Mouse (Mus musculus) liver, adult 10 weeks (tissue): ENCODE measurements around the gene Cyp27b1. TPM values are rescaled to one million over a fixed set of nuclear protein-coding genes. Genes with fewer than 3 reads are reported as not detected.

ENCODE experiments used
- polyA plus RNA-seq: library from polyadenylated mRNA; stranded (reverse); fragments of 350-450 nt; fragmentation: Illumina TruSeq; extraction: RNeasy Lipid Tissue Mini Kit (QIAGEN cat#74804); gene quantifications from one replicate; pipeline ENCODE4 v1.2.3, GENCODE M21; 2014; ENCODE audit warnings: low read depth, low replicate concordance

Cyp27b1 gene
- polyA plus RNA-seq, result not detected

DNA sequence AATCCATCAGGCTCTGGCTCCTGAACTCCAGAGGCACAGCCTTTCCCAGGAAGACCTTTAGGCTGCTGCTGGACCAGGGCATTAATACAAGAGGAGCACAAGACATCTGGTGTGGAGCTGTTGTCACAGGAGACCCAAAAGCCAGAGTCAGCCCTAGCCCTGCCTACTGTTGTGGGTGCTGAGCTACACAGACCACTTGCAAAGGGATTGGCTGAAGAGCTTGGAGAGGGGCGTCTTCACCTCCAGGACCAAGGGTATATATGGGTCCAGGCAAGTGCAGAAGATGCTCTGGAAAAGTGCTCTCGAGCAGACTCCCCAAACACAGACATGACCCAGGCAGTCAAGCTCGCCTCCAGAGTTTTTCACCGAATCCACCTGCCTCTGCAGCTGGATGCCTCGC, at the start of gene Cyp27b1:
Gene Cyp27b1, plus strand, starts transcription at position 297 of the 400 bp plus-strand sequence.

GRCm38 (mm10) chr10:127000529-127000928, 47.5 kb upstream of the Cyp27b1 start, which contains the start of gene Avil:
Avil (plus strand) TSS chr10:127000709.

DNA sequence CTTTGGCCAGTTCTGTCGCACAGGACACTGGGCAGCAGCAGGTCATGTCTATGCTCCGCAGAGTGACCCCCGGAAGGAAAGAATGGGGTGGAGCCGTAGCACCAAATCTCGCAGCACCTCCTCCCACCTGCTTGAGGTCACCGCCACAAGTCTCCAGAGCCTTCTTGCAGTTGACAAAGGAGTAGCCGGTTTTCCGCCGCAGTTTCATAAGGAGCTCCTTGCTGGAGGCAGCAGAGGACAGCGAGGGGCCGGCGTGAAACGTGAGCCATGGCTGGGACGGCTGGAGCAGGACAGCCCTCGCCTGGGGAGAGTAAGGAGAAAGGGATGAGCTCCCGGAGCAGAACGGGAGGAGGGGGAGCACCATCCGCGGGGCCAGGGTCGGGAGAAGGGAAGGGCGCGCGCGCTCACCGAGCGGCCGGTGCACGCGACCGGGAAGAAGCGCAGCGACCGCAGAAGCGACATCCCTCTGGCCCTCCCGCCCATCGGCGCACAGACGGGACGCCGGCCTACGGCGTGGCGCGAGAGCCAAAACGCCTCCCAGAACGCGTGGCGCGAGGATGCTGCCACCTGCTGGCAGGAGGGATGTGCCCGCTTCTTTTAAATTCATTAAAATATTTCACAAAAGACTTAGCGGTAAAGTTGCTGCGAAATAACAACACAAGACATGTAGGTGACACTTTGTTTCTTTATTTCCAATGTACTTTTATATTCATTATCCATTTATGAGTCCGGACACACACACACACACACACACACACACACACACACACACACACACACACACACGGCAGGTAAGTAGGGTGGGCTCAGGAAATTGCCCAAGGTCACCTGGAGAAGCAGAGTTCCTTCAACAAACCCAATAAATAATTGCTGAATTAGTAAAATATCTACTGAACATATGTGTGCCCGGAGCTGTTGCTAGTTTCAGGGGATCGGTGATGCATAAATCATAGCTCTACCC, 17.4 kb upstream of the Cyp27b1 start, which contains the start of gene Tsfm:
Gene Tsfm, minus strand, starts transcription at position 505 of the 961 bp plus-strand sequence.

DNA sequence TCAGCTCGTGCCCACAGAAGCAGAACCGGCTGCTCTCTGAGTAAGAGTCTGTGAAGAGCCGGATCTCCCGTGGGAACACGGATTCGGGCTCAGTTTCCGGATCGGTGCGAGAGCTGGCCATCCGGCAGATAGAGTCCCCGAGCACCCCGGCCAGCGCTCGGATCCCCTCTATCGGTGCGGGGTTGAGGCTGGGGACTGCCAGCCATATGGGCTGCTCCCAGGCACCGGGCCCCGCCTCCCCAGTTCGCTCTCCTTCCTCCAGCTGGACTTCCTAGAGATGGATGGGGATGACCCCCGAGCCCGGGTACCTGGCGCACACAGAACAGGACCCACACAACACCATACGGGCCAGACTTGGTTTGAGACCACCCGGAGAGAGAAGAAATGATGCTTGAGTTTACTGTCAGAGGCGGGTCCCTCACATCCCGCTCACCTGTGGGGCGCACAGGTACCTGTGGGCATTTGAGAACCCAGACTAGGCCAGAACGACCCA, 6.7 kb upstream of the Cyp27b1 start, which contains the start of the genes Mettl1 and Eef1akmt3:
Gene Mettl1, plus strand, starts transcription at position 141 of the 493 bp plus-strand sequence.
Gene Eef1akmt3, minus strand, starts transcription at position 240 of the 493 bp plus-strand sequence.

GRCm38 (mm10) chr10:127059968-127060916, 12.2 kb downstream of the Cyp27b1 start, which contains the start of gene March9:
March9 (minus strand) TSS chr10:127060184.

GRCm38 (mm10) chr10:127063239-127063872, 15.3 kb downstream of the Cyp27b1 start, which contains the start of gene Cdk4:
Cdk4 (plus strand) TSS chr10:127063534.

GRCm38 (mm10) chr10:127070190-127071121, 22.4 kb downstream of the Cyp27b1 start, which contains the start of gene Tspan31:
Tspan31 (minus strand) TSS chr10:127070264.

GRCm38 (mm10) chr10:127075080-127075479, 27.0 kb downstream of the Cyp27b1 start, which contains the start of gene Agap2:
Agap2 (plus strand) TSS chr10:127075284.

Other genes starting within 250 kb of the Cyp27b1 start
- 2.3 TPM for gene Atp23, start 146.9 kb upstream of the Cyp27b1 start, polyA plus RNA-seq
- gene Ctdsp2, start 69.5 kb upstream of the Cyp27b1 start, polyA plus RNA-seq, result 9.4 TPM
- gene Avil, start 47.5 kb upstream of the Cyp27b1 start, polyA plus RNA-seq, result not detected
- 10.8 TPM for gene Tsfm, start 17.4 kb upstream of the Cyp27b1 start, polyA plus RNA-seq
- gene Mettl1, start 6.8 kb upstream of the Cyp27b1 start, polyA plus RNA-seq, result 3.3 TPM
- not detected for gene Eef1akmt3, start 6.7 kb upstream of the Cyp27b1 start, polyA plus RNA-seq
- gene March9, start 11.9 kb downstream of the Cyp27b1 start, polyA plus RNA-seq, result not detected
- 18.1 TPM for gene Cdk4, start 15.3 kb downstream of the Cyp27b1 start, polyA plus RNA-seq
- gene Tspan31, start 22.0 kb downstream of the Cyp27b1 start, polyA plus RNA-seq, result 166 TPM
- gene Agap2, start 27.0 kb downstream of the Cyp27b1 start, polyA plus RNA-seq, result not detected
- 25.1 TPM for gene Os9, start 72.9 kb downstream of the Cyp27b1 start, polyA plus RNA-seq
- 5.3 TPM for gene B4galnt1, start 117.0 kb downstream of the Cyp27b1 start, polyA plus RNA-seq
- gene Slc26a10, start 132.4 kb downstream of the Cyp27b1 start, polyA plus RNA-seq, result 1.7 TPM
- 1.2 TPM for gene Arhgef25, start 141.8 kb downstream of the Cyp27b1 start, polyA plus RNA-seq
- gene Dtx3, start 147.5 kb downstream of the Cyp27b1 start, polyA plus RNA-seq, result 0.64 TPM
- gene Pip4k2c, start 163.3 kb downstream of the Cyp27b1 start, polyA plus RNA-seq, result 5.8 TPM
- gene Kif5a, start 215.1 kb downstream of the Cyp27b1 start, polyA plus RNA-seq, result 0.13 TPM
- 20.1 TPM for gene Dctn2, start 218.1 kb downstream of the Cyp27b1 start, polyA plus RNA-seq
- gene Mbd6, start 240.8 kb downstream of the Cyp27b1 start, polyA plus RNA-seq, result 1.9 TPM